Mouse (Mus musculus) spleen, adult 2 months (tissue): Measurements from ENCODE around the gene Snap47.

Source experiments
- CTCF ChIP-seq: fragments of 200-500 bp; IDR thresholded peaks from 2 replicates; pipeline ENCODE4 v1.5.1; 2011; ENCODE audit warnings: mild to moderate bottlenecking, inconsistent platforms; ENCODE audit not compliant: insufficient read depth, insufficient read length, insufficient replicate concordance; ENCODE audit errors: extremely low read depth
- POLR2A ChIP-seq: fragments of 200-500 bp; IDR thresholded peaks from 2 replicates; pipeline ENCODE4 v1.6.1; 2011; ENCODE audit warnings: low read depth, low read length, inconsistent platforms

- TF ChIP-seq POLR2A (no peak), CTCF (no peak)
Measured at GRCm38 (mm10) chr11:59451086-59451485, at the start of gene Snap47.
